Mouse (Mus musculus): ENCODE measurements around the gene Iqschfp.

Iqschfp gene

DNA sequence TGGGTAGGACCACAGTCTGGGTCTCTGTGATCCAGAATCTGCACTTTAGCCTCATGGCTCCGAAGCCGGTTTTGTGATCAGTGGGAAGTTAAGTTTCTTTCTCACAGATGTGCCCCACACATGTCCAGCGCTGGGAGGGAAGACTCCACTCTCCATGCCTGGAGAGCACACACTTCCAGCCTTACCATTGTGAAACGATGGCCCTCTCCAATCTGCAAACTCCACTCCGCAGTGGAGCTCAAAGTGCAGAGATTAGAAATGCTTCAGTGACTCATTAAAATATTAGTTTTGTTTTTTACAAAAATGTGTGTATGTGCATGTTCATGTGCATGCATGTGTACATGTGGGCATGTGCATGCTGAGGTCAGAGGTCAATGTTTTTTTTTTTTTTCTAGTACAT lies 626.6 kb downstream of the Iqschfp start:
- in situ Hi-C loops (cut with MseI, MboI), result no loop called here

DNA sequence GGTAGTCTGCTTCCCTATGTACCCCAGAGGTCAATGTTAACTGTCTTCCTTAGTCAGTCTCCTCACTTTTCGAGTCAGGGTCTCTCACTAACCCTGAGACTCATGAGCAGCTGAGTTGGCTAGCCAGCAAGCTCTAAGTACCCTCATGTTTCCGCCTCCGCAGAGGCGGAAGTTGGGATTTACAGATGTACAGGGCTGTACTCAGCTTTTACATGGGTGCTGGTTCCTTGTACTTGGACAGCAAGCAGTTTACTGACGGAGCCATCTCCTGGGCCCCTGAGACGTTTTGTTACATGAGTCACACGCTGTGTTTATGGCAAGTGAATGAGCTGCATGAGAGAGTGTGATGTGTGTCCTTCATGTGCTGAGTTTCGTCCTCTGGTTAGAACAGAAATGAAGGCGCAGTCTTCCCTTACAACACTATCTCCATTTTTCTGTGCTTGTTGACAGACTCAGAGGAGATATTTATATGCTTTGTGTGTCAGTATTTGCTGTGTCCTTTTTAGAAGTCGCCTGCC lies 633.4 kb downstream of the Iqschfp start:
- in situ Hi-C loops (cut with MseI, MboI), result no loop called here

DNA sequence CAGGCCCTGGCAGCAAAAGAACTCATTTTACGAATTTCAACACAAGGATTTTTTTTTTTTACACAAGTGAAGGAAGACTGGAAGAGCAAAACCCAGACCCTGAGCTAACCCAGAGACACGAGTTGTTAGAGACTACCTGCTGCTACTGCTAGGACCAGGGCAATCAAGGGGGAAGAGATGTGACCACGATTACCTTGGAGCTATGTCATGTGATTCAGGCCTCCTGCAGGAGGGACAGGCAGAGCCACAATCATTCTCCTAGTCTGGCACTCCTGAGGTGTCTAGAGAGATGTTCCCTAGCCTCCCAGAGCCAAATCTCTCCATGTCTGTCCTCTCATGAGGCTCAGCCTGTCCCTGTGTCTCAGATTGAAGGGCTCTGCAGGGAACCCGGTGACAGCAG lies 634.4 kb downstream of the Iqschfp start:
- in situ Hi-C loops (cut with MseI, MboI), result no loop called here

DNA sequence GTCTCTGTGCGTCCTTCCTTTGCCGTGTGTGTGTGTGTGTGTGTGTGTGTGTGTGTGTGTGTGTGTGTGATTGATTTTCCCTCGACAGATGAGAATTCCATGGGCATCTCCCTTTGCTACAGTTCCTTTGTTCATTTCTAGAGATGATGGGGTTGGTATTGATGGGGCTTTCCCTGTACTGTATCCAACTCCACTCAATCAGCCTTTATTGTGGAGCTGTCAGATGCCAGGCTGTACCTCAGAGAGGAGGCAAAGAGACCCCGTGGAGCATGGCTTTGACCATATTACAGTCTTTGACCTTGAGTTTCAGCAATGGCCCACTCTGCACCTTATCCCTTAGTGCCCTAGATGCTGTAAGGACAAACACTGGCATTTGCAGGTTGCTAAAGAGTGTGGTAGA lies 635.1 kb downstream of the Iqschfp start:
- in situ Hi-C loops (cut with MseI, MboI), result no loop called here

DNA sequence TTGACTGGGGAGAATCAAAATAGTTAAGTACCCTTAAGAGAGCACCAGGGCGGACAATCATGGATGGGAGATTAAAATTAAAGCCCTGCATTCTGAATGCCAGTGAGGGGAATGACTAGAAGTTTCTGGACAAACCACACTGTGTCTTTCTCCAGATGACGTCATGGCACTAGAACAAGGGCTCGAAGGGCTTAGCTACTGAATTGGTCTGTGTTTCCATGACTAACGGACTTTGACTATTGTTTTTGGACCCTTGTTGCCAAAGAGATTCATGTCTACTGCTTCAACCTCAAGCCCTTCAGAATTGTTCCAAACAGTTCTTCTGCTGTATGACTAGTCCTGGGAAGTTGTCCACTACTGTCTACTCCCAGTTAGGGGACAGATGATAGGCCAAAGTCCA lies 639.9 kb downstream of the Iqschfp start:
- in situ Hi-C loops (cut with MseI, MboI), result no loop called here

DNA sequence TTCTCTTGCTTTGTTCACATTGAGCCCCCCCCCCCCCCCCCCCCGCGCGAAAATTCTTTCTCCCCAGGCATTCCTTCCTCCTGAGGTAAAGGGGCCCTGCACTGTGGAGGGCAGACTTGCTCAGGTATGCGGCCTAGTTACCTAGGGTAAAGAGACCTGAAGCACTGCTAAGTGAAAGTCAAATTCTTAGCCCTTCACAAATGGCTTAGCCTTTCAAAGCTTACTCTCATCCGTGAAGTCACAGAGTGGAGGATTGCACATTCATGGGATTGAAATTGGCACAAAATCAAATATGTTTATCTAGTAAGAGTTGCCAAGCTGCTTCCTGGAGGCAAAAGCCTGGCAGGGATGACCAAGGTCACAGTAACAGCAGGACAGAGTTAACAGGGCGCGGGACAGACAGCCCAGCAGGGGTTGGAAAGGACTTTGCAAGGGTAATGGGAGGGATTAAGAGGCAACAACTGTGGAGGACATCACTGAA lies 642.6 kb downstream of the Iqschfp start:
- in situ Hi-C loops (cut with MseI, MboI), result no loop called here

DNA sequence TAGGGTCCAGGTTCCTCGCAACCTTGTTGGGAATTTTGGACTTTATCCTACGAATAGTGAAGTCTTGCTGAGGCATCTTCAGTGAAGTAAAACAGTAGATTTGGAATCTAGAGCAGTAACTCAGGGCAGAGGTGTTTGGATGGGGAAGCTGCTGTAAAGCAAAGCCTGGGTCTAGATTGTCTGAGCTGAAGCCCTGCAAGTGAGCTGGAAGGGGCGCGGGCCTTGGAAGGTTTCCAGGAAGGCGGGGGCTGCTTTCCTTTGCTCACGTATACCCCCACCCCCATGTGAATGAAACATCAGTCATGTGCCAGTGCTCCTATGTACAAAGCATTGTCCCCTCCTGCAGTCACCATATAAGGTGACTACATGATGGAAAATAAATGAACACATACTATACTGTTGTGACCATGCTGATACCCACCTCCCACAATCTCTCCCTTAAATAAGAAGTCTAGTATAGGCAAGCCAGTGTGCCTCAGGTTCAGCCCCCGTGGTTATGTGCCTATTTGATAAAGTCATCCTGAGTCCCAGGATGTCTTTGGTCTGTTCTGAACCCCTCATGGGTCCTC lies 643.2 kb downstream of the Iqschfp start:
- in situ Hi-C loops (cut with MseI, MboI), result no loop called here

DNA sequence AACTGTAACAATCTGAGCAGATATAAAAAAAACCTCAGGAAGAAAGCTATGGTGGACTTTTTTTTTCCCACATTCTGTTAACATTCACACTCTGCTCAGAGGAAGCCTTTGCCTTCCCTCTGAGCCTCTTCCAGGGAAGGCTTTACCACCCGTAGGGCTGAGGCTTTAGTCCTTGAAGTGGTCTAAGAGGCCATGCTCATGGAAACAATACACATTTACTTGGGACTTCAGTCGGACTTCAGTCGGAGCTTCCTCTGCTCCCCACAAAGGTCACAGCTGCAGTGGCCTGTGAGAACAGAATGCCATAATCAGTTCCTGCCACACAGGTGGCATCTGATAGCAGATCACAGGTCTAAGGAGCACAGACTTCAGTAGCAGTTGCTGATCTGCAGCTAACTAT lies 644.0 kb downstream of the Iqschfp start:
- in situ Hi-C loops (cut with MseI, MboI), result no loop called here

DNA sequence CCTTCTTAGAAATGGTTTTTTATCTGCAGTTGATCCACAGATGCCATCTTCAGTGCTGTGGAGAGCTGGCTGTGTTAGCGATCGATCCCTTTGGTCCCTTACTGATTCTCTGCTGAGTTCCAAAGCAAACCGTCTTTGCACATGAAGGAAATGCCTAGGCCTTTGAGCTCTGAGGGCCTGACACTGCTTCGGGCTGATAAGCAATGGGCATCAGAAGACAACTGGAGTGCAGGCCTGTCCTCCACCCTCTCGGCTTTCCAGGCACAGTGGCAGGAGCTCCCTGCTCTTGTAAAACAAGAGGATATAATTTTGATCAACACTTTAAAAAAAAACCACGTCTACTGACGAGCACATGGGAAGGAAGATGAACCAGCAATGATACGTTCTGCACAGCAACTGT lies 649.7 kb downstream of the Iqschfp start:
- in situ Hi-C loops (cut with MseI, MboI), result loop anchor here in 1 of 2 experiments (5.0 kb wide), 1 partner anchor 484 kb away; no protein-coding TSS in a partner anchor

DNA sequence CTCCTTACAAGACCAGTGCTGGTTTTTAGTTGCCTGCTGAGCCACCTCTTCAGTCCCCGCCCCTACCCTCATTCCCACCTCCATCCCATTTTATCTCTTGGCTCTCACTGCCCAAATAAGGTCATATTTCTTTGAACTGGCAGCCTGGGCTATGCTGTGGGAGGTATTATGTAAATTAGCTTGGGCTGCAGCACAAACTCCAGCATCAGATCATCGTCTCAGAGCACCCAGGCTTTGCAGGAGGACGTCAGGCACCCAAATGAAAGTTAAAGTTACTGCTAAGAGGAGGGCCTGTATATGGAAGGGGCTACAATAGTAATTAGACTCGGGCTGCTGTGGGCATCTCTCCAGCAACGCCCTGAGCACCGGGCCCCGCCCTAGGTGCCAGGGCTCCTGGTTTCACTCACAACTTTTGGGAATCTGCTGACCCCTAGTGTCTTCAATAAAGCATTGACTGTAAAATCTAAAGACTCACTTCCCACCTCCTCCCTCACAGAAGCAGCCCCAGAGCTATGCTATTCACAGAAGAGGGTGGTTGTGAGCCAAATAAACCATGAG lies 651.0 kb downstream of the Iqschfp start:
- in situ Hi-C loops (cut with MseI, MboI), result loop anchor here in 1 of 2 experiments (5.0 kb wide), 1 partner anchor 486 kb away; no protein-coding TSS in a partner anchor

DNA sequence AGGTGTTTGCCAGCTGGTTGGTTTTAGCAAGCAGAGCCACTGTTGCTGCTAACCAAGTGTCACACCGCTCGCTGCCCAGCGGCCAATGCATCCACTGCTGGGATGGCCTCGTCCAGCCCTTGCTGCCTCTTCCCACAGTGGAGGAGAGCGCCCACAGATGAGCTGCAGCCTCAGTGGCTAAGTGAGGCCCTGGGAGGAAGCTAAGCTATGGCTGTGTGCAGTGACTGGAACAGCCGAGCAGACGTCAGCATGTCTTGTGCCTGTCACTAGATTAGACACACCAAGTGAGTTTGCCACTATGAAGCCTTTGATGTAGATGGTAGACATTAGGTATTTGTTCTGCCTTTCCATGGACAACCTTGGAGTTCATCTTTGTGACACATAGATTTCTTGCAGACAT lies 652.8 kb downstream of the Iqschfp start:
- in situ Hi-C loops (cut with MseI, MboI), result loop anchor here in 1 of 2 experiments (5.0 kb wide), 1 partner anchor 488 kb away; no protein-coding TSS in a partner anchor

DNA sequence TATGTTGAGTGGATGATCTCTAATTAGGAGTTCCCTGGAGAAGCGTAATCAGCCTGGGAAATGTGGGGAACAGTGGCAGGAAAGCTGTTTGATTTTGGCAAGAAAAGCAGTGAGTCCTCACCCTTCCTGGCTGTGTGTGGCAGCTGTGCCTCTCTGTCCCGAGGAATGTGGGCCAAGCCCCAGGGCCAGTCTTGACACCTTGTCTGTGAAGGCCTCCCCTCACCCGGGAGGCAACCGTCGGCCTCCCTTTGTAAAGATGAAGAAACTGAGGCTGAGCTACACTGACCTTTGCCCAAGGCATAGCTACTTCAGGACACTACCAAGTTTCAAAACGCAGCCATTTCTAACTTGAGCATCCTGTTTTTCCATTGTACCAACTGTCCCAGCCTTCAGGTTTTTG lies 653.9 kb downstream of the Iqschfp start:
- in situ Hi-C loops (cut with MseI, MboI), result no loop called here

DNA sequence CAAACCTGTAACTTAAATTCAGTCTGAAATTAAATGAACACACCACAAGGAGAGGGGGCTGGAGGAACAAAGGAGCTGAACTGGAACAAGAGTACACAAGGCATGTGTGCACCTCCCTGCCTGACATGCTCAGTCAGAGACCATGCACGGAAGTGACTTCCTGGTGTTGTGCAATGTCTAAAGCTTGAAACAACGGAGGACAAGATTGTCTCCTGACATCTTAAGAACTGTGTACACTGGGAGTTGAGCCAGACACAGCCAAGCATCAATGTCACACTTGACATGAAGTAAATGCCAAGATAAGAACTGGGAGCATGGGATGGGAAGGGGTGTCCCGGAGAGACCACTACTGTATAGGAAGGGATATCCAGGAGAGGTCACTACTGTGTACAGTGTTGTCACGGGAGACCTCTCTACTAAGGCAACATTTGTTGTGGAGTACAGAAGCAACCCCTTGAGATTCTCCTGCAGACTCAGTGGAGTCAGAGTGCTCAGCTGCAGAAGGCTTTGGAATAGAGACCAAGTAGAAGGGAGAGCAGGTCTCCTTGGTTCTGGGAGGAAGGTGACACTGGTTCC lies 663.1 kb downstream of the Iqschfp start:
- in situ Hi-C loops (cut with MseI, MboI), result no loop called here

DNA sequence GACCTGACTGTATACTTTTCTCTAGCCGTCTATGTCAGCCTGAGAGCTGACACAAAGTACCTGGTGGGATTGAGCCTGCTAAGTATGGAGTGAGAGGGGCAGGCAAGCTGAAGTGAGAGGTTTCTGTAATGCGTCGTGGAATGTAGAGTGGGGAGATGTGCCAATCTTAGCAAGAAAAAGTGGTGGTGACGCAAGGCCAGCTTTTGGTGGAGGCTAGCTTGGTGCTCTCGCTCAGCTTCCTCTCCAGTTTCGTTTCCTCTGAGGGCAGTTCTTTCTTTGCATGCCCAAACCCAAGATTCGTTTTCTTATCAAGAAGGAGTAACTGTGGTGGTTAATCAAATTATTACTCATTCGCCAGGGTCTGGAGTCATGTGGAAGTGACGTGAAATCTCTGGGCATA lies 664.9 kb downstream of the Iqschfp start:
- in situ Hi-C loops (cut with MseI, MboI), result no loop called here

DNA sequence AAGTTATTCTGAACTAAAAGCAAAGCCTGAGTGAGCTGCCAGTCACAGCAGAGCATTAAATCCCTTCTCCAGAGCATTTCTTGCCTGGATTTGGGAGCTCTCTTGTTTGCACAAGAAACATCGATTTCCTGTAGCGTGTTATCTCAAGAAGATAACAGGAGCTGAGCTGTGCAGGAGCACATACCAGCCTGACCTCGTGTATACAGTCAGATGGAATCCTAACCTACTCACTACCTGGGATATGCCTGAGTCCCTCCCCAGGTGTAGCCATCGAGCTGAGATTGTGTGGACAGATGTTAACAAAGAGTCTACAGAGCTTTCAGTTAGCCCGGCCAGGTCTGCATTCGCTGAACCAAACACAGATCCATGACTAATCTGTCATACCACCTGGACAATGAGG lies 666.7 kb downstream of the Iqschfp start:
- in situ Hi-C loops (cut with MseI, MboI), result no loop called here

DNA sequence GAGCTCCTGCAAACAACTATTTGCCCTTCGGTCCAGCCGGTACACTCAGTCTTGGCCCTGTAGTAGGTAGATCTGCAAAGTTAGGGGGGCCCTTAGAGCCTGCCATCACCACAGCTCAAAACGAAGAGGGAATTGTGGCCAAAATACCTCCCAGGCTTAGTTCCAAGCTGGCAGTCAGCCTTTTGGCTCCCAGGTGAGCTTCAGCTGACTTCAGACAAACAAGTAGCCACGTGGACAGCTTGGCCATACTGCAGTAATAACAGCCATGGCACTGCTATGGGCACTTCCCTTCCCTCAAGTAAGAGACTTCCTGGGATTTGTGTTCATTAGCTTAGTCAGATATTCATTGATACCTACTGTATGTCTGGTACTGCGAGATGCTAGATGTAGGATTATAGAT lies 668.0 kb downstream of the Iqschfp start:
- in situ Hi-C loops (cut with MseI, MboI), result no loop called here

DNA sequence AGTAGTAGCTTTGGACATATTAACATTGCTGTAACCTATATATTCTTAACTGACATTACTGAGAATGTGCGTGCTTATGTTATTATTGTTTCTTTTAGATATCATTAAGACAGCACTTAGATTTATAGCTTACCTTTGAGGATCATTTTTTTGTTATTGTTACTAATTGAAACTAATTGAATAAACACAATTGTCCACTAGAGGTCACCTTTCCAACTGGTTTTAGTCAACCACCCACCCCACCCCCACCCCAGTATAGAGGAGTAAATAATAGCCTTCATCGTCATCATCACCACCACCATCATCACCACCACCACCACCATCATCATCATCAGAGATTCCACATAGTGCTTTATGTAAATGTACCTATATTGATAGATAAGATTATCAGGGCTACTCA lies 670.8 kb downstream of the Iqschfp start:
- in situ Hi-C loops (cut with MseI, MboI), result no loop called here

DNA sequence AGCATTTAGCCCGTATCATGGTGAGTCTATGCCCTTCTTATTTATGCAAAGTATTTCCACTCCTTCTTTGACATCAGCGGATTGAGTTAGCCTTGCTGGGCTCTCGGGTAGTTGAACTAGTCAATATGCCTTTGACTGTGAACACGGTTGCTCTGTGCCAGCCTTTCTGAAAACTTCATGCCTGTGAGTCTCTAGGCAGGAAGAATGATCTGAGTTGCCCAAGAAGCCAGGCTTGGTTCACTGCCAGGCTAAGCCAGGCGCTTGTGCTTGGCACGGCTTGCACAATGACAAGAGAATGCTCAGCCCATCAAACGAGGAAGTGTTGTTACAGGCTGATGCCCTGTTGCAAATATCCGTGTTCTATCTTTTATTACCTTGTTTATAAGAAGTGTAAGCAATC lies 671.9 kb downstream of the Iqschfp start:
- in situ Hi-C loops (cut with MseI, MboI), result no loop called here

DNA sequence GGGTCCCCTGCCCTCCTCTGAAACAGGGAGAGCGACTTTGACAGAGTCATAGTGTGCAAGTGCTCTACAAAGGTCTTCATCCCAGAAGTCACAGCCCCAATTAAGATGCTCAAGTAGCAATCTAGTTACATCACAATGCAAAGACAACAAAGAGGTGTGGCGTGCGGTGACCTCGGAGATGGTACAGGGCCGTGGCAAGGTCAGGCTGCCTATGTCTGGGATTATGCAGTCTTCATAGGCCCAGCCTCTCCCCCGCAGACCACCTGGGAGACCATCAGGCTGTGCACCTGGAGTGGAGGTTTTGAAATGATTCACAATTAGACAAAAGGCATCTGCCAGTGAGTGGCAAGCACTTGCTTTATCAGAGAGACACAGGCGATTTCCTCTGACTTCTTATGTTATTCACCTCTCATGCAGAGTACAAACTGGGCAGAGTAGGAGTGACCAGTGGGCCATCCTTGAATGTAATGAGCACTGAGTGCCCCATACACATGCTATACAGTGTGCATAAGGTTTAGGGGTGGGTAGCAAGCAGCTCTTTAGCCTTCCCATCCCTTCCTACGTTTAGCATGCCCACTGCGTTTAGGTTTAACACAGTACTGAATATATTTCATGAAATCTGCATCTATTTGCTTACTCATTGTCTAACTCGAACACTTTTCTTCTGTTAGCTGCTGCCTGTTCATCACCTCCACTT lies 673.1 kb downstream of the Iqschfp start:
- in situ Hi-C loops (cut with MseI, MboI), result no loop called here

DNA sequence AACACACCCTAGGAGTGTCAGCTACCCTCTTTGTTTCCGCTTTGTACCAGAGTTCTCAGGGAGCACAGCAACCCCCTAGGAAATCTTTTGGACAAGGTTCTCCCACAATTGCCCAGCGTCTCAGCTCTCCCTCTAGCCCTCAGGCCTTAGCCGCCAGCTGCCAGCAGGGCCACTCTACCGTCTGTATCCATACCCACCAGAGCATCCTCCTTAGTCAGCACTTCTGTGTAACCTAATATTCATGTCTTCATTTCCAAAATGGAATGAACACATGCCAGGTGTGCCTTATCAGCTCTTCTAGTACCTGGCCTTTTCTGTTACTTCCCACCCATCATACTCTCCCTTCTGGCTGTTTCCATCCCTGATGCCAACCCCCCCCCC lies 673.6 kb downstream of the Iqschfp start:
- in situ Hi-C loops (cut with MseI, MboI), result no loop called here

DNA sequence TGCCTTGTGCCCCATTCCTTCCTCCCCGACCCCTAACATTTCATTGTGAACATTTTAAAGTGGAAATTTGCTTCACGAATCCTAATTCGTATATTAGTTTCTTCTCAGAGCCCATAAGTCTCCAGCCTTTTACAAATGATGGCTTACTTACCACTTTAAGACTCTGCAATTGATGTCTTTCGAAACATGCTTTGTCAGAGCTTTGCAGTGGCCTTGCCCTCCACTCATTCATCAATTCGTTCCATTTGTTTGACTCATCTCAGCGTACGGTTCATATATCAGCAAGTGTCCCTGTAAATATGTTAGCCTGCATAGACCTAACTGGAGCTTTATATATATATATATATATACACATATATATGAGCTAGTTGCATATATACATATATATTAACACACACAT lies 675.5 kb downstream of the Iqschfp start:
- in situ Hi-C loops (cut with MseI, MboI), result no loop called here

DNA sequence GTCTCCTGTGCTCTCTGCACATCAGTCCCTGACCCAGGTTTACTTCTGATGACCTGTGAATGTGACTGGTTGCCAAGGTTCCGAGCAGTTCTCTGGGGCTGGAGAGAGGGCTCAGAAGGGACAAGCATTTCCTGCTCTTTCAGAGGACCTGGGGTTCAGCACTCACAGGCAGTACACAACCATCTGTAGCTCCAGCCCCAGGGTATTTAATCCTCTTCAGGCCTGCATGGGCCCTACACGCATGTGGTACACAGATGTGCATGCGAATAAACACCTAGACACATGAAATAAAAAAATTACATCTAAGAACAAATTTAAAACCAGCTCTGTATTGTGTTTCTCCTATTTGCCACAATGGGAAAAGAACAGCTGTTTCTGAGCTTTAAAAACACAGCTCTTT lies 676.1 kb downstream of the Iqschfp start:
- in situ Hi-C loops (cut with MseI, MboI), result no loop called here

DNA sequence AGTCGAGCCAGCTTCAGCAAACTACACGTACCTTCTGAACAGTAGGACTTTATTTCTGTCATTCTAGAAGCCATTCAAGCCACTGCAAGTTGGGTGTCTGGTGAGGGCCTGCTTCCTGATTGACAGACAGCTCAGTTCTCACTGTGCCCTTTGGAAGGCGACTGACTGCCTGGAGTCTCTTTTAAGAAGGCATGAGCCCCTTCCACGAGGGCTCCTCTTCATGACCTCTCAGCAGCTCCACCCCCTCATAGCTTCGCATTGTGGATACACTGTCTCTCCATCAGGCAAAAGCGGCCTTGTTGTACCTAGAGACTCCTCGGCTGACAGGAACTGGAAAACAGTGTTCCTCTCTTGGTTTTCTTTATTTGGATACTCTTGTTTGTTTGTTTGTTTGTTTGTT lies 676.7 kb downstream of the Iqschfp start:
- in situ Hi-C loops (cut with MseI, MboI), result no loop called here
